Mouse (Mus musculus) ES-E14 (cell line): ENCODE data around the gene Mettl5. TPM values are rescaled to one million over a fixed set of nuclear protein-coding genes. Genes with fewer than 3 reads are reported as not detected.

ENCODE experiments used
- DNase-seq: peaks from one replicate; pipeline ENCODE4 v3.0.0-alpha.2; 2013; ENCODE audit warnings: low read depth, low spot score
- H3K27ac ChIP-seq: 2 replicates; pipeline ENCODE4 v1.5.1; 2012; ENCODE audit warnings: low read depth, mild to moderate bottlenecking, low read length, moderate library complexity, mixed read lengths; ENCODE audit not compliant: poor library complexity, insufficient read depth, severe bottlenecking
- H3K36me3 ChIP-seq: 2 replicates; pipeline ENCODE4 v1.6.1; 2012; ENCODE audit warnings: mild to moderate bottlenecking, low read length, moderate library complexity, mixed read lengths; ENCODE audit not compliant: control insufficient read depth, poor library complexity, insufficient read depth, severe bottlenecking
- H3K4me1 ChIP-seq, 2 experiments: fragments of 150-350 bp in 1 of 2; sonication (generic) in 1 of 2; 2 replicates each; pipeline ENCODE4 v1.6.1; 2012; ENCODE audit warnings: low read length in 2 of 2, mild to moderate bottlenecking in 1 of 2, mixed read lengths in 1 of 2; ENCODE audit not compliant: control insufficient read depth in 2 of 2, insufficient read depth in 2 of 2, poor library complexity in 1 of 2
- H3K4me3 ChIP-seq, 2 experiments: fragments of 150-350 bp in 1 of 2; sonication (generic) in 1 of 2; 2 replicates each; pipeline ENCODE4 v1.5.1; 2012; ENCODE audit warnings: low read length in 2 of 2, low read depth in 1 of 2, mild to moderate bottlenecking in 1 of 2, mixed read lengths in 1 of 2; ENCODE audit not compliant: insufficient read depth in 1 of 2, poor library complexity in 1 of 2, severe bottlenecking in 1 of 2
- H3K9ac ChIP-seq: 2 replicates; pipeline ENCODE4 v1.6.1; 2012; ENCODE audit warnings: low read depth, mild to moderate bottlenecking, low read length, mixed read lengths; ENCODE audit not compliant: poor library complexity, insufficient read depth, severe bottlenecking
- H3K9me3 ChIP-seq: fragments of 150-350 bp; sonication (generic); 2 replicates; pipeline ENCODE4 v1.6.1; 2012; ENCODE audit warnings: low read depth, mild to moderate bottlenecking, low read length; ENCODE audit not compliant: control insufficient read depth, insufficient read depth
- CHD2 ChIP-seq: IDR thresholded peaks from 2 replicates; pipeline ENCODE4 v1.6.1; 2014; ENCODE audit warnings: mild to moderate bottlenecking, low read depth, low read length, inconsistent platforms
- HCFC1 ChIP-seq: IDR thresholded peaks from 2 replicates; pipeline ENCODE4 v1.6.1; 2012; ENCODE audit warnings: low read length, inconsistent platforms, borderline replicate concordance; ENCODE audit not compliant: insufficient read depth
- MAFK ChIP-seq: IDR thresholded peaks from 2 replicates; pipeline ENCODE4 v1.6.1; 2014; ENCODE audit warnings: mild to moderate bottlenecking, low read depth, low read length, inconsistent platforms; ENCODE audit not compliant: insufficient read depth
- ZC3H11A ChIP-seq: IDR thresholded peaks from 2 replicates; pipeline ENCODE4 v1.6.1; 2012; ENCODE audit warnings: low read depth, mild to moderate bottlenecking, inconsistent platforms, low read length, borderline replicate concordance
- ZNF384 ChIP-seq: IDR thresholded peaks from 2 replicates; pipeline ENCODE4 v1.6.1; 2012; ENCODE audit warnings: low read depth, low read length, inconsistent platforms
- in situ Hi-C, 2 experiments: fragments of 600-800 bp; cut with MboI; formaldehyde crosslinking; loops; one replicate each; pipeline ENCODE4 v1.15.1; 2025; ENCODE audit warnings: low sequenced_read_pairs in 2 of 2, inconsistent platforms in 1 of 2; ENCODE audit not compliant: unreplicated experiment in 2 of 2
- total RNA-seq: library from RNA; depleted of rRNA; stranded (reverse); fragments of 300-350 nt; gene quantifications from 2 replicates; pipeline ENCODE4 v1.2.3, GENCODE M21; 2012

Mettl5 gene
- total RNA-seq, 1 experiment: 43.0 TPM

DNA sequence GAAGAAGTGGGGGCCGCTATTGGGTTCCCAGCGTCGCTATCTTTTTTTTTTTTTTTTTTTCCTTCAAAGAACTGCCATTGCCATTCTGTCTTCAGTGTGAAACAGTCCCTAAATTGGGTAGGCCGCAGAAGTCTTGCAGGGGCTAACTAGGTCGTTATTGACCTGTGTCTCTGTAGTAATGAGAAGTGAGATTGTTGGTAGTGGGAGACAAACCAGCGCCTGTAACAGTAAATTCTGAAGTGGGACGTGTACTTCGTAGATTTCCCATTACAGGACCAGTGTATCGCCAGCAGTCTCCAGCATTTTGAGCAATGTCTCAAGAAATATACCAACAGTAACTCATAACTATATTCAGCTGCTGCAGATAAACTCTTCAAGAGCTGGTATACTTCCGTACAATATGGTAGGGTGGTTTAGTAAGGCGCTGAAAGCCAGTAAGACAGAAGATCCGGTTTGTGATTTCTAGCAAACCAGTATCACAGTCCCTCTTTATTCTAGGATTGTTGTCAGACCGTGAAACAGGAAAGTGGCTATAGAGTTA, 23.2 kb downstream of the Mettl5 start:
- no peak for DNase-seq
- in situ Hi-C loops: no loop called here
- Histone ChIP-seq H3K9me3 (no peaks in the 10 kb centered on the region), H3K36me3 (no peaks in the 10 kb centered on the region; the same call in 1 of the 2 replicates), H3K27ac (no peak overlapping the region; the same call in 1 of the 2 replicates), H3K9ac (peak overlapping the region; percentile 87), H3K4me1 (peaks cover 1 to 9% of the 10 kb centered on the region in 2 experiments; a peak in 3 of 4 replicates), H3K4me3 (peak overlapping the region; percentile 78 to 82)
- TF ChIP-seq ZC3H11A (no peak), CHD2 (no peak), MAFK (no peak), ZNF384 (peak; percentile 65), HCFC1 (no peak)

DNA sequence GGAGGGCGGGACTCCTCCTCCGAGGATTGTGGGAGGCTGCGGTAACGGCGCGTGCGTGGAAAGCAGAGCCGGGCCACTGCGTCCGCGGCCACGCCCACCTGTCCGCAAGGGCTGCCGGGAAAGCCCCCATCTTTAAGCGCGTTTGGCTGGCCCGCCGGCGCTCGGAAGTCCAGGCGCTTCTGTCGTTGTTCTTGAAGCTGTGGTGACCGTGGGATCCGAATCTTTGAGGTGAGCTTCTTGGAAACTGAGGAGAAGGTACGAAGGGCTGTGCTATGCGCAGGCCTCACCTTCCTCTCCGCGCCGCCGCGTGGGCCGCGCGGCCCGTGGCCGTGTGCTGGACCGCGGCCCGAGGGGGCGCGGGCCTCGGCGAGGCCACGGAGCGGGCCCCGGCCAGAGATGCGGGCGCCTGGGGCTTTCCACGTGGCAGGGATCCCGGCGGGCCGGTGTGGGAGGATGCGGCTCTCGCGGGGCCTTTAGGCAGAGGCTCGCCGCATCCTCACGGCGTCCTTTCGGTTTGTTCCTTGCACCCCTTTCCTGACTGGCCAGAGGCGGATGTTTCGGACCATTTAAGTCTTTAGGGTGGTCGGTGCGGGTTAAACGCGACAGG, 23.8 kb downstream of the Mettl5 start, which contains the start of gene Ssb:
TSS of gene Ssb (plus strand) at position 78 of the 607 bp plus-strand sequence.
- DNase-seq: peak; percentile 75
- Histone ChIP-seq H3K27ac (peak within 1 kb of the TSS; percentile 26; the same call in 1 of the 2 replicates), H3K9ac (peak within 1 kb of the TSS; percentile 87), H3K4me3 (peak within 1 kb of the TSS; percentile 78 to 82), H3K4me1 (peaks cover 1 to 9% of the 10 kb centered on the region in 2 experiments; a peak in 3 of 4 replicates), H3K36me3 (no peaks in the 10 kb centered on the region; the same call in 1 of the 2 replicates), H3K9me3 (no peaks in the 10 kb centered on the region)
- in situ Hi-C loops: no loop called here
- TF ChIP-seq HCFC1 (no peak), ZNF384 (no peak), ZC3H11A (no peak), MAFK (no peak), CHD2 (no peak)

DNA sequence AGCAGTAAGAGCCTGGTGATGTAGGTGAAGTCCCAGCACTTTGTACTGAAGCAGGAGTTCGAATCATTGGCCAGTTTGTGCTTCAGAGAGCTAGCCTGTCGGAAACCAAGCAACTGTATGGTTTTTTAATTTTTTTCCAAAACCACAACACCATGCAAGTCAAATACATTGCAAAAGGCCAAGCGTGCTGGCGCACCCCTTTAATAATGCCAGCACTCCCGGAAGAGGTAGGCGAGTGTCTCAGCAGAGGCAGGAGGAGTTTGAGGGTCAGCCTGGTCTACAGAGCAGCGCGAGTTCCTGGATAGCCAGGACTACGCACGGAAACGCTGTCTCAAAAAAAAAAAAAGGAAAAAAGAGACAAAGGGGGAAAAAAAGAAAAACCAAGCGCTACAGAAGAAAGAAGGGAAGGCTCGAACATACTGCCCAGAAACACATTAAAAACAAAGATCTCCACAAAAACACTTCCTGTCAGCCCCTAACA, 24.4 kb downstream of the Mettl5 start:
- no peak for TF ChIP-seq ZC3H11A
- peak; percentile 78; the same call in 1 of the 2 replicates for TF ChIP-seq ZNF384
- TF ChIP-seq MAFK: 0 out of 2 replicates have a peak, but pooled peaks have one; percentile 28
- TF ChIP-seq CHD2: no peak
- no peak for TF ChIP-seq HCFC1
- H3K9me3 ChIP-seq: no peaks in the 10 kb centered on the region
- no peak overlapping the region; the same call in 1 of the 2 replicates for H3K27ac ChIP-seq
- peak overlapping the region; percentile 78 to 82 for H3K4me3 ChIP-seq
- in situ Hi-C loops: no loop called here
- peaks cover 1 to 9% of the 10 kb centered on the region in 2 experiments; a peak in 3 of 4 replicates for H3K4me1 ChIP-seq
- no peaks in the 10 kb centered on the region for H3K36me3 ChIP-seq
- H3K9ac ChIP-seq: peak overlapping the region; percentile 80
- no peak for DNase-seq

DNA sequence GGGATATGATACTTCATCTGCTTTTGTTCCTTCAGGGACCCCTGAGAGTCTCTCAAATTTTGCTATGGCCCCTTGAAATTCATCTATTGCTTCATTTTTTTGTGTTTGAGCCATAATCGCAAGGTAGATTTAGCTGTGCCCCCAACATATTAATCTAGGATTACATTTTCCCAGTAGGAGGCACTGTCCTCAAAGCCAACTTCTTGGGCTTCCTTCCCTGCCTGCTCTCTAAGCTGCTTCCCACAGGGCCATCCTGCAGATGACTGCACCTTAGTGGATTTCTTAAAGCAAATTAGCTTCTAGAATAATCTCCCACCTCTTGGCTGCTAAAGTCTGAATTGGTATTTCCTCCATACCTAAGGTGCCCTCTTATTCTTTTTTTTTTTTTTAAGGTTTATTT, 27.5 kb downstream of the Mettl5 start:
- H3K4me1 ChIP-seq: peaks cover 1 to 3% of the 10 kb centered on the region in 2 experiments; a peak in 2 of 4 replicates
- no peak for DNase-seq
- no peak overlapping the region for H3K9ac ChIP-seq
- in situ Hi-C loops: no loop called here
- no peaks in the 10 kb centered on the region for H3K36me3 ChIP-seq
- no peak overlapping the region for H3K4me3 ChIP-seq
- H3K27ac ChIP-seq: no peak overlapping the region
- TF ChIP-seq ZC3H11A (no peak), ZNF384 (no peak; the same call in 1 of the 2 replicates), CHD2 (no peak), HCFC1 (no peak), MAFK (no peak)
- no peaks in the 10 kb centered on the region for H3K9me3 ChIP-seq
